Mouse (Mus musculus): ENCODE data around the gene Rps10. TPM values are rescaled to one million over a fixed set of nuclear protein-coding genes. Genes with fewer than 3 reads are reported as not detected.

Gene Rps10
- polyA plus RNA-seq, 1 experiment from 2014 or later, result 906 TPM

DNA sequence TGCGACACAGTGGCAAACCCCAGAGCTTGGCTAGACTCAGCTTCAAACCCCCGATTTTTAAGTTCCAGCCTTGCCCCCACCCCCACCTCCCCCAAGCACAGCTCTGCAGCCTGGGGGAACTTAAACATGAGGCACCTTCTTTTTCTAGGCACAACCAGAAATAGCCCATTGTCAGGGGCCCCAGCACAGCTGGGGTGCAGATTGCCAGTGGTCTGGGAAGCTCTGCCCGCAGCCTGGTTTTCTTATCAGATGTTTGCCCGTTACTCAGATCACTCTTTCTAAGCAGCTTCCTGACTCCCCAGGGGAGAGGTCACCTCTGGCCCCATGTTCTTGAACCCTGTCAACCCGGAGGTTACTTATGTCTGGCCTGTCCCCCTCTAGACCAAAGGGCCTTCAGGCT lies 19.9 kb upstream of the Rps10 start:
- H3K27me3 ChIP-seq, result peaks cover 39% of the 10 kb centered on the region
- H3K27ac ChIP-seq, result no peak overlapping the region
- peak overlapping the region; percentile 56; the same call in 1 of the 2 replicates for H3K4me3 ChIP-seq
- WGBS, result 7% methylated on average over 5 of the region's 5 CpGs
- H3K4me1 ChIP-seq, result peaks cover 18% of the 10 kb centered on the region
- ATAC-seq (ENCODE audit: low FRiP score, low read depth), result no peak
- no peaks in the 10 kb centered on the region for H3K9me3 ChIP-seq
- no peaks in the 10 kb centered on the region for H3K36me3 ChIP-seq
- 0 out of 2 replicates have a peak overlapping the region, but pooled peaks have one; percentile 62 for H3K9ac ChIP-seq
- peak overlapping the region; percentile 96 for H3K4me2 ChIP-seq (replicated peaks)

DNA sequence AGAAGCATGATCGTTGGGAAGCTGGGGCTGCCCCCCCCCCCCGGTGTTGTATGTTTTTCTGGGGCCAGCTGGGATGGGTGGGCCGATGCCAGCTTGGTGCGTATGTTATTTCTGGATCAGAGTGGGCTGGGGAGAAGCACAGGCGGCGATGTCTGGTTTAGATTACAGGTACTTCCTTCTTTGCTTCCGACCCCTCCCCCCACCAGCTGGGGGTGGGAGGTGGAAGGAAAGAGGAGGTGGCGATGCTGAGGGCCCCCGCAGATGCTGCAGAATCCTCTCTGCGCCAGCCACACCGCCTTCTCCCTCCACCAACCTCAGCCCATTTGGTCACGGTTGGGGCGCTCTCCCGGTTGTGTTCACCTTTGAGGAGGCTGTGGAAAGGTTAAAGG lies 19.5 kb upstream of the Rps10 start:
- Histone ChIP-seq H3K36me3 (no peaks in the 10 kb centered on the region), H3K9ac (peak overlapping the region; percentile 62), H3K4me2 (replicated peaks) (peak overlapping the region; percentile 96), H3K27me3 (peaks cover 39% of the 10 kb centered on the region), H3K27ac (no peak overlapping the region), H3K9me3 (no peaks in the 10 kb centered on the region), H3K4me1 (peaks cover 18% of the 10 kb centered on the region), H3K4me3 (peak overlapping the region; percentile 56)
- under 1% methylated on average over 13 of the region's 14 CpGs for whole genome bisulfite sequencing
- ATAC-seq (ENCODE audit: low FRiP score, low read depth), result no peak

DNA sequence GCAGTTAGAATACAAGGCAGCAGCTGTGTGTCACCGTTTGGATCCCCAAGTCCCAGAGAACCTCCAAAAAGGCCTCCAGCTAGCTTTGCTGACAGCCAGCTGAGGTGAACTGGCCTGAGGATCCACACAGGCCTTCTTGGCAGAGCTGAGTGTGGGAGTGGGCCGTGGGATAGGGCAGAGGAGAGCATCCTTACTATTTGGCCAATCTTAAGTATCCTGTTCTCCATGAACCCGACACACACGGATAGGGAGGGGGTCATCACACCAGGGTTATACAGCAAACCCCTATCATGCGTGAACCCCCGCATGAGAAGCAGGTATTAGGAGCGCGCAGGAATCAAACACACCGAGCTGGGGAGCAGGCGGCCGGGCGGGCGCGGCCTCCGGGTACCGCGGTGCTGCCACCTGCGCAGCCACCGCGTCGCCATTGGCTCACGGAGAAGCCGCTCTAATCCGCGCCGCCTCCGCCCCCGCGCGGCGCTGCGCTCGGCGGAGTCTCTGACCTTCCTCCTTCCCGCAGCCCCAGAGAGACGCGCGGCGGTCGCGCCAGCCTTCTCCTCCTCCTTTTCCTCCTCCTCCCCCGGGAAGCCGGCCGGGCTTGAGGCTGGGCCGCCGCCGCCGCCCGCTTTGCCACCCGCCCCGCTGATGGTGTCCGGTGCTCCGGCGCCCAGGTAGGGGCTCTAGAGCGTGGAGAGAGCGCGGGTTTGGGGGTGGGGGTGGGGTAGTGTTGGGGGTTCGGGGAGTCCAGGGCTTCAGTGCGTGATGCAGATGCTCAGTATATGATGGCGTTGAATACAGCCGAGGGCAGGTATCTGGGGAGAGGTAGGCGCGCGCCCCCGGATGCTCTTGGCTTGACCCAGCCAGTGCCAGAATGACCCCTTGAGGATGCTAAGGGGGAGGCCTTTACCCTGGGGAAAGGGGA lies 18.9 kb upstream of the Rps10 start, which contains the start of gene Pacsin1:
Gene Pacsin1, plus strand, starts transcription at position 421 of the 922 bp plus-strand sequence.
- Histone ChIP-seq H3K4me2 (replicated peaks) (peak within 1 kb of the TSS; percentile 96), H3K4me1 (peaks cover 18% of the 10 kb centered on the region), H3K4me3 (peak within 1 kb of the TSS; percentile 56), H3K9me3 (no peaks in the 10 kb centered on the region), H3K36me3 (no peaks in the 10 kb centered on the region), H3K27me3 (peaks cover 39% of the 10 kb centered on the region), H3K27ac (no peak within 1 kb of the TSS), H3K9ac (peak within 1 kb of the TSS; percentile 62)
- ATAC-seq (ENCODE audit: low FRiP score, low read depth), result peak; percentile 50; the same call in 1 of the 2 replicates
- WGBS, result 2% methylated on average over 47 of the region's 65 CpGs

DNA sequence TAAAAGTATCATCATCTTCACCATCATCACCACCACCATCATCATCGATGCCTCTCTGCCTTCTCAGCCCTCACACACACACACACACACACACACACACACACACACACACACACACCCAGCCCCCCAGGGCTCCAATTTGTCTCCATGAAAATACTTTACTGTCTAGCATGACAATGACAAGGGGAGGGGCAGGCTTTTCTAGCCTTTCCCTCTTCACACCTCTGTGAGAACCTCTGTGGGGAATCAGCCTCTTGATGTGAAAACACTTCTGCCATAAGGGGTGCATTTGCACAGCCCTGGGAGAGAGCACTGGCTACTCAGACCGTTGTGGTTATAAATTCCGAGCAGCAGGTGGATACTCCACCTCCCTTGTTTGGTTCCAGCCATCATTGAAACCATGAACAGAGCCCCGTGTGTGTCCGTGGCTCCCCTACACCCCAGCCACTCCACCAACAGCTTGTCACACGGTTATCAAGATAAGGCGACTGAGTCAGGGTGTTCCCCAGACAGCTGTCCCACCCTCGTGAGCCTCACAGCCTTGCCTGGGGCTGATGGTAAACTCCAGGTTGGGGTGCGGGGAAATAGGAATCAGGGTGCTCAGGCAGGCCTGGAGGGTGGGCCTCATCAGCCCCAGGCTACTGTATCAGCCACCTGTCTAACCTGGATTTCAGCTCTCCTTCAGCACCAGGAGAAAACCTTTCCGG lies 16.9 kb upstream of the Rps10 start:
- Histone ChIP-seq H3K36me3 (no peaks in the 10 kb centered on the region), H3K27ac (no peak overlapping the region), H3K9me3 (no peaks in the 10 kb centered on the region), H3K4me1 (peaks cover 18% of the 10 kb centered on the region), H3K9ac (no peak overlapping the region), H3K27me3 (peaks cover 39% of the 10 kb centered on the region), H3K4me3 (no peak overlapping the region), H3K4me2 (replicated peaks) (no peak overlapping the region)
- WGBS, result 49% methylated on average over 10 of the region's 10 CpGs
- no peak for ATAC-seq (ENCODE audit: low FRiP score, low read depth)

DNA sequence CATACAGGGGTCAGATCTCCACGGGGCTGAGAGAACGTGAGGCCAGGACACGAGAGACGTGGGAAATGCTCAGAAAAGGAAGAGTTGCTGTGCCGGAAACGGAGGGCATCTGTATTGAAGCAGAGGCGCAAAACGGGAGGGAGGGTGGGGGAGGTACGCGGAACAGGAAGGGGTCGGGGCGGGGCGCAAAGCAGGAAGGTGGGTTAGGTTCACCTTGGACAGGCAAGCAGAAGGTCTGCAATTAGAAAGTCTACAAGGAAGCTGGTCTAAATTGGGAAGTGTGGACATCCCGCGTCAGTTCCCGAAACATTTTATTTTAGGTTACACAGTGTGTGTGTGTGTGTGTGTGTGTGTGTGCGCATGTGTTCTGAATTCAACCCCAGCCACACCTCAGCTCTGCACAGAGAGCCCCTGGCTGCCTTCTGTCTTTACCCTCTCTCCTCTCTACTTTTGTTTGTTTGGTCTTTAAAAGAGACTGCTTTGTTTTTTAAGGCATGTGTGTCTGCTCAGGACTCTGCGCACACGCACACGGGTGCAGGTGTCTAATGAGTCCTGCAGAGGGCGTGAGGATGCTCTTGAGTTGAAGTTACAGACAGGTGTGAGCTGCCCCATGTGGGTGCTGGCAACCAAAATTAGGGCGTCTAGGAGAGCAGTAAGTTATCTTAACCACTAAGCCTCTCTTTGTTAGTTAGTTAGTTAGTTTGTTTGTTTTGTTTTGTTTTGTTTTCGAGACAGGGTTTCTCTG lies 15.7 kb upstream of the Rps10 start:
- peaks cover 18% of the 10 kb centered on the region for H3K4me1 ChIP-seq
- no peaks in the 10 kb centered on the region for H3K36me3 ChIP-seq
- no peaks in the 10 kb centered on the region for H3K9me3 ChIP-seq
- H3K27me3 ChIP-seq, result peaks cover 37% of the 10 kb centered on the region
- no peak overlapping the region for H3K9ac ChIP-seq
- no peak overlapping the region for H3K4me2 ChIP-seq (replicated peaks)
- no peak overlapping the region for H3K4me3 ChIP-seq
- 86% methylated on average over 23 of the region's 23 CpGs for WGBS
- no peak overlapping the region for H3K27ac ChIP-seq
- no peak for ATAC-seq (ENCODE audit: low FRiP score, low read depth)

DNA sequence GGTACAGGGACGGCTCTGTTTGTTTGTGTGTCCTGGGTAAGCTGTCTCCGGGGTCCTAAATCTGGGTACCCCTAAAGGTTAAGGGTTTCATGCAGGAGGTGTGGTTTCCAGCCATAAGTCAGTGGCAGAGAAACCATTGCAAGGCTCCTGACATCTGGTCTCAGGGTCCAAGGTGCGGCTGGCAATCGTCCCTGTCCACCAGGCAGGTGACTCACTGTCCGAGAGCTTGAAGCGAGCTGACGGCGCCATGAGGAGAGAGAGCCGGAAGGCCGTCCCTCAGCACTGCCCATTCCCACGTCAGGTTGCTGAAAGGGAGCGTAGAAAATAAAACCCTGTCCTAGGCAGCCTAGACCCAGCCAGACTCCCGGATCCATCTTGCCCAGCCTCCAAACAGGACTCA lies 14.1 kb upstream of the Rps10 start:
- H3K27ac ChIP-seq, result no peak overlapping the region
- no peak overlapping the region for H3K9ac ChIP-seq
- H3K27me3 ChIP-seq, result peaks cover 21% of the 10 kb centered on the region
- no peaks in the 10 kb centered on the region for H3K36me3 ChIP-seq
- H3K4me3 ChIP-seq, result no peak overlapping the region
- peaks cover 8% of the 10 kb centered on the region for H3K4me1 ChIP-seq
- no peak overlapping the region for H3K4me2 ChIP-seq (replicated peaks)
- no peaks in the 10 kb centered on the region for H3K9me3 ChIP-seq
- 73% methylated on average over 13 of the region's 13 CpGs for WGBS
- no peak for ATAC-seq (ENCODE audit: low FRiP score, low read depth)

DNA sequence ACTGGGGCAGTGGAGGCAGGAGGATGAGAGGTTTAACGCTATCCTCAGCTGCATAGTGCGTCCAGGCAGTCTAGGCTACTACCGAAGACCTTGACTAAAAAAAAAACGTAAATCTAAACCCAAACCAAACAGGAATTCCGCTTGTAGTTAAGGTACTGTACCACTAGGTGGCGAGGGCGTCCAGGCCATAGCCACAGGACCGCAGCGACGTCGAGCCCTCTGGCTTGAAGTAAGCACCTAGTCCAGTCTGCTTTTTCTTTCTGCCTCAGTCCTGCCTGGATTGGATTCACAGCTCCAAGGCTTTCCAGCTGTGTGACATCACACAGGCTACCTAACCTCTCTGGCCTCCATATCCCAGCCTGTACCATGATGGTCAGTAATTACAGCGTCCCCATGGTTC lies 13.7 kb upstream of the Rps10 start:
- no peak overlapping the region for H3K9ac ChIP-seq
- no peaks in the 10 kb centered on the region for H3K9me3 ChIP-seq
- no peak overlapping the region for H3K4me3 ChIP-seq
- no peak for ATAC-seq (ENCODE audit: low FRiP score, low read depth)
- H3K36me3 ChIP-seq, result no peaks in the 10 kb centered on the region
- no peak overlapping the region for H3K27ac ChIP-seq
- no peak overlapping the region for H3K4me2 ChIP-seq (replicated peaks)
- 8% methylated on average over 12 of the region's 12 CpGs for WGBS
- peaks cover 4% of the 10 kb centered on the region for H3K4me1 ChIP-seq
- peaks cover 17% of the 10 kb centered on the region for H3K27me3 ChIP-seq

DNA sequence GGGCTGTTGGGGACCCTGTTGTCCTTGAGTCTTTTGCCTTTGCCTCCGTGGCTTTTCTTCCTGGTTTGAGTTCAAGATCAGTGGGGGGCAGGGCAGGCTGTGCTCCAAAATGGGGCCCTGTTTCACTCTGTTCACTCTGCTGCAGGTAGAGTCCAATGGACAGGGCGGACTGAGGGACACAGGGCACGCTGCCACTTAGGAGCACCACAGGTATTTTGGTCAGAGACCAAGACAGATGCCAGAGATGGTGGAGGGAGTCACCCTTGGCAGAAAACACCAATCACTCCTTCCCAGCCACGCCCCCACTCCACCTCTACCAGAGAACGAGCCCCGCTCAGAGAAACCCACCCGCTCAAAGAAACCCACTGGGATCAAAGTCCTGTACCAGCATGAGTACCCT lies 9.3 kb upstream of the Rps10 start:
- no peaks in the 10 kb centered on the region for H3K36me3 ChIP-seq
- no peak overlapping the region for H3K4me3 ChIP-seq
- no peak overlapping the region for H3K9ac ChIP-seq
- H3K4me1 ChIP-seq, result peaks cover 9% of the 10 kb centered on the region
- no peak for ATAC-seq (ENCODE audit: low FRiP score, low read depth)
- H3K4me2 ChIP-seq (replicated peaks), result no peak overlapping the region
- 37% methylated on average over 7 of the region's 7 CpGs for WGBS
- no peaks in the 10 kb centered on the region for H3K9me3 ChIP-seq
- no peak overlapping the region for H3K27ac ChIP-seq
- H3K27me3 ChIP-seq, result no peaks in the 10 kb centered on the region

DNA sequence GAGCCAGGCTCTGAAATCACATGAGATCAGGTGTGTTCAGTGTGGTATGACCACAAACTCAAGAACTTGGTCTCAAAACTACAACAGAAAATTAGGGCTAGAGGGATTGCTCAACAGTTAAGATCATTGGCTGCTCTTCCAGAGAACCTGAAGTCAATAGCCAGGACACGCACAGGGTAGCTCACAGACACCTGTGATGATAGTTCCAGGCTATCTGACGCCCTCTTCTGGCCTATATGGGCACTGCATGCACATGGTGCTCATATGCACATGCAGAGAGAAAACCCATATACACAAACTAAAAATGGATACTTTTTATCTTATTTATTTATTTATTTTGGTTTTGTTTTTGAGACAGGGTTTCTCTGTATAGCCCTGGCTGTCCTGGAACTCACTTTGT lies 8.1 kb upstream of the Rps10 start:
- no peak for ATAC-seq (ENCODE audit: low FRiP score, low read depth)
- no peak overlapping the region for H3K27ac ChIP-seq
- peaks cover 9% of the 10 kb centered on the region for H3K4me1 ChIP-seq
- H3K36me3 ChIP-seq, result no peaks in the 10 kb centered on the region
- H3K9ac ChIP-seq, result no peak overlapping the region
- H3K4me3 ChIP-seq, result no peak overlapping the region
- H3K27me3 ChIP-seq, result no peaks in the 10 kb centered on the region
- no peak overlapping the region for H3K4me2 ChIP-seq (replicated peaks)
- H3K9me3 ChIP-seq, result no peaks in the 10 kb centered on the region
- 46% methylated on average over 2 of the region's 2 CpGs for WGBS

DNA sequence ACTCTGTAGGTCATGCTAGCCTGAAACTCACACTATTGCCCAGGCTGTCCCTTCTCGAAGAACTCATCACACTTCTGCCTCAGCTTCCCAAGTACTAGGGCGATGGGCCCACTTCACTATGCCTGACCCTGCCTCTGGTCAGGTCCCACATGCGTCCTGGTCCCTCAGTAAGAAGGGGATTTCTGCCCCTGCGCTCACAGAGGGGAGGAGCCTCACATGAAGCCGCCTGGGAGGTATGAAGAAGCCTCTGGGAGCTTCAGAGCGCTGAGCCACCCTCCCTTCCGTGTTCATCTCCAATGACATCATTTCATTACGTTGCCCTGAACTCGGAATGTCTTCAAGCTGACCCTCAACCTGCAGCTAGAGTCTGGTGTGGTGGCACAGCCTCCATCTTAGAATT lies 7.3 kb upstream of the Rps10 start:
- WGBS, result 85% methylated on average over 9 of the region's 9 CpGs
- H3K4me3 ChIP-seq, result no peak overlapping the region
- H3K27ac ChIP-seq, result no peak overlapping the region
- ATAC-seq (ENCODE audit: low FRiP score, low read depth), result no peak
- H3K4me2 ChIP-seq (replicated peaks), result no peak overlapping the region
- H3K36me3 ChIP-seq, result no peaks in the 10 kb centered on the region
- H3K9me3 ChIP-seq, result no peaks in the 10 kb centered on the region
- H3K27me3 ChIP-seq, result no peaks in the 10 kb centered on the region
- peaks cover 9% of the 10 kb centered on the region for H3K4me1 ChIP-seq
- no peak overlapping the region for H3K9ac ChIP-seq

DNA sequence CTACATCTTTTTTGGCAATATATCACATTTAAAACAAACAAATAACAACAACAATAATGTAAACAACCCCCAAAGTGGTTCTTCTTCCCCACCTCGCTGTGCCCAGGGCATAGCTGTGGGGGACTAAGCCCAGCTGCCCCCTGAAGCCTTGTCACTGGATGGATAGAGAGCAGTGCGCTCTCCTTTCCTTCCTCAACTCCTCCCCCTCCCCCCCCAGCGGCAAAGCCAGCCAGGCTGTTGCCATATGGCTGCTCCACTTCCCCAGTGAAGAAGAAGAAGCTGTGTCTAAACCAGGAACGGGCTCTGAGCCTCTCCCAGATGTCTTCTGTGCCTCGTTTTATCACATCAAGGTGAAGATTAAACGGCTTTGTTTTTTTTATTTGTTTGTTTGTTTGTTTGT lies 6.6 kb upstream of the Rps10 start:
- H3K27me3 ChIP-seq, result no peaks in the 10 kb centered on the region
- H3K9ac ChIP-seq, result peak overlapping the region; percentile 40; the same call in 1 of the 2 replicates
- H3K4me3 ChIP-seq, result no peak overlapping the region
- H3K27ac ChIP-seq, result no peak overlapping the region
- H3K36me3 ChIP-seq, result no peaks in the 10 kb centered on the region
- H3K9me3 ChIP-seq, result no peaks in the 10 kb centered on the region
- H3K4me1 ChIP-seq, result peaks cover 9% of the 10 kb centered on the region
- WGBS, result 17% methylated on average over 5 of the region's 6 CpGs
- H3K4me2 ChIP-seq (replicated peaks), result no peak overlapping the region
- ATAC-seq (ENCODE audit: low FRiP score, low read depth), result no peak

All from limb, embryonic 13.5 days (tissue).